Mouse (Mus musculus): ENCODE data around the gene Fam117a. TPM values are rescaled to one million over a fixed set of nuclear protein-coding genes. Genes with fewer than 3 reads are reported as not detected.

Gene Fam117a
- 2.0 TPM for polyA plus RNA-seq (2014; fragmentation: Illumina TruSeq; extraction: RNeasy Lipid Tissue Mini Kit (QIAGEN cat#74804); ENCODE audit: low read depth, low replicate concordance)

GRCm38 (mm10) chr11:95336568-95337128 is at the start of gene Fam117a:
Gene Fam117a, plus strand, starts transcription at chr11:95337018.

GRCm38 (mm10) chr11:95310007-95310647 is 26.7 kb upstream of the Fam117a start, which contains the start of gene Kat7:
Gene Kat7, minus strand, starts transcription at chr11:95310246.

GRCm38 (mm10) chr11:95384319-95384972 is 47.6 kb downstream of the Fam117a start, which contains the start of gene Slc35b1:
Gene Slc35b1, plus strand, starts transcription at chr11:95384692.

DNA sequence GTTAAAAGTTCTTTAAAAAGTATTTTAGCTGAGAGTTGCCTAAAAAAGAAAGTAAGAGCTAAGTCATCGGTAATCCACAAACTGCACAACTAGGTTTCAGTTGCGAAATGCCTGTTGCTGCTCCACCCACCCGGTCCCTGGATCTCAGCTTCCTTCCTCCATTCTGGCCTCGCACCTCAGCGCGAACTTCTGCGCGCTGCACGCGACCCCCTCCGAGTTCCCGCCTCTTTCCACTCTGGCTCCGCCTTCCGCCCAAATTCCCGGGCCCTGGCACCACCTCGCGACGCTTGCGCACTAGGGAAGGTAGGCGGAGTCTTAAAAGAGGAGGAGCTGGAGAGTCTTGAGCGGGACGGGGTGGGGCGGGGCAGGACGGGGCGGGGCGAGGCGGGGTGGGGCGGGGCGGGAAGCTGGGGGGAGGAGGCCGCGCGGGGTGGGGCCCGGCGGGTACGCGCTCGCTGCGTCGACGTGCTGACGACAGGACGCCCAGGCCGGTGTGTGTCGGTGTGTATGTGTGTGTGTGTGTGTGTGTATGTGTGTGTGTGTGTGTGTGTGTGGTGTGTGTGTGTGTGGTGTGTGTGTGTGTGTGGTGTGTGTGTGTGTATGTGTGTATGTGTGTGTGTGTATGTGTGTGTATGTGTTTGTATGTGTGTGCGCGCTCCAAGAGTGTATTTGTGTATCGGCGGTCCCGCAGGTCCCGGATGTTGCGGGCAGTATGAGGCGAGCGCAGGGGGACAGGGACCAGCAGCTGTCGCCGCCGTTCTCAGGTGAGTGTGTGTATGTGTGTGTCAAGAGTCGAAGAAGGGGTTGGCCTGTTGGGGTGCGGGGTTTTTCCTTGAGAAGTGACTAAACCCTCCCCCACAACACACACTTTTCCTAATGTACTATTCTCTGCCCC is 77.1 kb downstream of the Fam117a start, which contains the start of gene Spop:
TSS of gene Spop (plus strand) at position 440 of the 895 bp plus-strand sequence.

Other genes with a start within 250 kb of the Fam117a start
- gene Dlx3, start 216.9 kb upstream of the Fam117a start, polyA plus RNA-seq (2014; fragmentation: Illumina TruSeq; extraction: RNeasy Lipid Tissue Mini Kit (QIAGEN cat#74804); ENCODE audit: low read depth, low replicate concordance): not detected
- not detected for gene Dlx4, start 190.8 kb upstream of the Fam117a start, polyA plus RNA-seq (2014; fragmentation: Illumina TruSeq; extraction: RNeasy Lipid Tissue Mini Kit (QIAGEN cat#74804); ENCODE audit: low read depth, low replicate concordance)
- not detected for gene Tac4, start 75.5 kb upstream of the Fam117a start, polyA plus RNA-seq (2014; fragmentation: Illumina TruSeq; extraction: RNeasy Lipid Tissue Mini Kit (QIAGEN cat#74804); ENCODE audit: low read depth, low replicate concordance)
- 44.8 TPM for gene Kat7, start 26.8 kb upstream of the Fam117a start, polyA plus RNA-seq (2014; fragmentation: Illumina TruSeq; extraction: RNeasy Lipid Tissue Mini Kit (QIAGEN cat#74804); ENCODE audit: low read depth, low replicate concordance)
- gene Slc35b1, start 47.7 kb downstream of the Fam117a start, polyA plus RNA-seq (2014; fragmentation: Illumina TruSeq; extraction: RNeasy Lipid Tissue Mini Kit (QIAGEN cat#74804); ENCODE audit: low read depth, low replicate concordance): 48.8 TPM
- gene Spop, start 77.1 kb downstream of the Fam117a start, polyA plus RNA-seq (2014; fragmentation: Illumina TruSeq; extraction: RNeasy Lipid Tissue Mini Kit (QIAGEN cat#74804); ENCODE audit: low read depth, low replicate concordance): 280 TPM
- gene Nxph3, start 177.6 kb downstream of the Fam117a start, polyA plus RNA-seq (2014; fragmentation: Illumina TruSeq; extraction: RNeasy Lipid Tissue Mini Kit (QIAGEN cat#74804); ENCODE audit: low read depth, low replicate concordance): not detected